Mouse (Mus musculus) MEL (cell line): ENCODE data around the gene Ccdc187. TPM values are rescaled to one million over a fixed set of nuclear protein-coding genes. Genes with fewer than 3 reads are reported as not detected.
A peak's percentile ranks its signal among the peaks of the same experiment; 100 is the strongest.

Experiments
- DNase-seq: peaks from one replicate; pipeline ENCODE4 v3.0.0; 2011; ENCODE audit warnings: low read depth, low spot score
- H3K27ac ChIP-seq: 2 replicates; pipeline ENCODE4 v1.5.1; 2012; ENCODE audit warnings: low read depth, mild to moderate bottlenecking, control low read depth, low read length, moderate library complexity; ENCODE audit not compliant: control insufficient read depth
- H3K27me3 ChIP-seq, 2 experiments: fragments of 150-350 bp in 1 of 2; sonication (generic) in 1 of 2; 2 replicates each; pipeline ENCODE4 v1.6.1; 2012; ENCODE audit warnings: low read length in 2 of 2, mild to moderate bottlenecking in 2 of 2, improper control_type of control experiment in 1 of 2, moderate library complexity in 1 of 2; ENCODE audit not compliant: insufficient read depth in 2 of 2, control insufficient read depth in 1 of 2
- H3K36me3 ChIP-seq, 2 experiments: 2 replicates each; pipeline ENCODE4 v1.6.1; 2012 to 2014; ENCODE audit warnings: low read length in 2 of 2, improper control_type of control experiment in 1 of 2, inconsistent platforms in 1 of 2, mild to moderate bottlenecking in 1 of 2; ENCODE audit not compliant: insufficient read depth in 2 of 2, control insufficient read depth in 1 of 2
- H3K4me1 ChIP-seq, 2 experiments: fragments of 150-350 bp in 1 of 2; sonication (generic) in 1 of 2; 2 replicates each; pipeline ENCODE4 v1.6.1; 2012; ENCODE audit warnings: low read length in 2 of 2, improper control_type of control experiment in 1 of 2, mild to moderate bottlenecking in 1 of 2; ENCODE audit not compliant: insufficient read depth in 2 of 2, control insufficient read depth in 1 of 2
- H3K4me3 ChIP-seq, 2 experiments: fragments of 150-350 bp in 1 of 2; sonication (generic) in 1 of 2; 2 replicates each; pipeline ENCODE4 v1.5.1; 2012; ENCODE audit warnings: low read depth in 2 of 2, low read length in 2 of 2, mild to moderate bottlenecking in 2 of 2, moderate library complexity in 2 of 2, control low read depth in 1 of 2, improper control_type of control experiment in 1 of 2; ENCODE audit not compliant: control insufficient read depth in 1 of 2, insufficient read depth in 1 of 2
- H3K79me2 ChIP-seq: 2 replicates; pipeline ENCODE4 v1.6.1; 2012; ENCODE audit warnings: mild to moderate bottlenecking, low read length, moderate library complexity; ENCODE audit not compliant: control insufficient read depth, poor library complexity, insufficient read depth
- H3K9ac ChIP-seq: 2 replicates; pipeline ENCODE4 v1.6.1; 2012; ENCODE audit warnings: low read depth, mild to moderate bottlenecking, control low read depth, low read length, moderate library complexity; ENCODE audit not compliant: control insufficient read depth, poor library complexity, severe bottlenecking
- H3K9me3 ChIP-seq: fragments of 150-350 bp; sonication (generic); replicated peaks from 2 replicates; pipeline ENCODE4 v1.6.1; 2012; ENCODE audit warnings: mild to moderate bottlenecking, low read length, improper control_type of control experiment, moderate library complexity; ENCODE audit not compliant: insufficient read depth
- BHLHE40 ChIP-seq: IDR thresholded peaks from 2 replicates; pipeline ENCODE4 v1.6.1; 2012; ENCODE audit warnings: low read depth, mild to moderate bottlenecking, inconsistent platforms, low read length, improper control_type of control experiment, borderline replicate concordance
- CHD1 ChIP-seq: IDR thresholded peaks from 2 replicates; pipeline ENCODE4 v1.6.1; 2012; ENCODE audit warnings: low read depth, mild to moderate bottlenecking, inconsistent platforms, low read length, improper control_type of control experiment
- CHD2 ChIP-seq: IDR thresholded peaks from 2 replicates; pipeline ENCODE4 v1.6.1; 2011; ENCODE audit warnings: low read length, improper control_type of control experiment
- CTCF ChIP-seq, 3 experiments: IDR thresholded peaks in 2 of 3; conservative IDR thresholded peaks in 1 of 3; 2 replicates each; pipeline ENCODE4 v1.5.1; 2011 to 2012; ENCODE audit warnings: low read length in 3 of 3, low read depth in 2 of 3, mild to moderate bottlenecking in 2 of 3, improper control_type of control experiment in 1 of 3, inconsistent platforms in 1 of 3, mixed read lengths in 1 of 3, moderate library complexity in 1 of 3; ENCODE audit not compliant: control insufficient read depth in 1 of 3, insufficient read depth in 1 of 3, poor library complexity in 1 of 3, severe bottlenecking in 1 of 3
- E2F4 ChIP-seq: IDR thresholded peaks from 2 replicates; pipeline ENCODE4 v1.6.1; 2011; ENCODE audit warnings: low read depth, low read length, improper control_type of control experiment, borderline replicate concordance
- ELF1 ChIP-seq: IDR thresholded peaks from 2 replicates; pipeline ENCODE4 v1.6.1; 2014; ENCODE audit warnings: low read depth, mild to moderate bottlenecking, inconsistent platforms, low read length, improper control_type of control experiment, moderate library complexity
- EP300 ChIP-seq, 2 experiments: IDR thresholded peaks; 2 replicates each; pipeline ENCODE4 v1.6.1; 2011; ENCODE audit warnings: improper control_type of control experiment in 2 of 2, low read length in 2 of 2, low read depth in 1 of 2, mild to moderate bottlenecking in 1 of 2
- ETS1 ChIP-seq: IDR thresholded peaks from 2 replicates; pipeline ENCODE4 v1.6.1; 2012; ENCODE audit warnings: low read depth, mild to moderate bottlenecking, inconsistent platforms, low read length, improper control_type of control experiment, moderate library complexity
- GABPA ChIP-seq: IDR thresholded peaks from 2 replicates; pipeline ENCODE4 v1.6.1; 2012; ENCODE audit warnings: low read depth, mild to moderate bottlenecking, inconsistent platforms, low read length, improper control_type of control experiment, moderate library complexity
- GATA1 ChIP-seq: IDR thresholded peaks from 2 replicates; pipeline ENCODE4 v1.6.1; 2011; ENCODE audit warnings: low read depth, low read length, improper control_type of control experiment
- HCFC1 ChIP-seq: IDR thresholded peaks from 2 replicates; pipeline ENCODE4 v1.6.1; 2012; ENCODE audit warnings: low read depth, mild to moderate bottlenecking, inconsistent platforms, low read length, improper control_type of control experiment, moderate library complexity
- MAFK ChIP-seq: IDR thresholded peaks from 2 replicates; pipeline ENCODE4 v1.6.1; 2011; ENCODE audit warnings: low read depth, mild to moderate bottlenecking, low read length, improper control_type of control experiment, borderline replicate concordance
- MAX ChIP-seq: IDR thresholded peaks from 2 replicates; pipeline ENCODE4 v1.6.1; 2011; ENCODE audit warnings: low read length, improper control_type of control experiment
- MAZ ChIP-seq: IDR thresholded peaks from 2 replicates; pipeline ENCODE4 v1.6.1; 2012; ENCODE audit warnings: low read depth, mild to moderate bottlenecking, inconsistent platforms, low read length, improper control_type of control experiment
- MEF2A ChIP-seq: IDR thresholded peaks from 2 replicates; pipeline ENCODE4 v1.6.1; 2014; ENCODE audit warnings: low read depth, mild to moderate bottlenecking, inconsistent platforms, low read length, improper control_type of control experiment; ENCODE audit not compliant: poor library complexity, insufficient replicate concordance, severe bottlenecking; ENCODE audit errors: extremely low read depth
- MXI1 ChIP-seq: IDR thresholded peaks from 2 replicates; pipeline ENCODE4 v1.6.1; 2011; ENCODE audit warnings: mild to moderate bottlenecking, low read depth, low read length, improper control_type of control experiment
- MYB ChIP-seq: IDR thresholded peaks from 2 replicates; pipeline ENCODE4 v1.6.1; 2011; ENCODE audit warnings: mild to moderate bottlenecking, low read depth, low read length, improper control_type of control experiment
- NELFE ChIP-seq: IDR thresholded peaks from 2 replicates; pipeline ENCODE4 v1.6.1; 2011; ENCODE audit warnings: low read depth, low read length, improper control_type of control experiment
- POLR2A ChIP-seq, 2 experiments: IDR thresholded peaks; 2 replicates each; pipeline ENCODE4 v1.6.1; 2011 to 2012; ENCODE audit warnings: low read length in 2 of 2, mild to moderate bottlenecking in 2 of 2, control low read depth in 1 of 2, improper control_type of control experiment in 1 of 2, low read depth in 1 of 2, moderate library complexity in 1 of 2; ENCODE audit not compliant: control insufficient read depth in 1 of 2, insufficient read depth in 1 of 2, poor library complexity in 1 of 2
- POLR2AphosphoS2 ChIP-seq: IDR thresholded peaks from 2 replicates; pipeline ENCODE4 v1.6.1; 2011; ENCODE audit warnings: low read length, improper control_type of control experiment
- POLR2AphosphoS5 ChIP-seq: IDR thresholded peaks from 2 replicates; pipeline ENCODE4 v1.6.1; 2012; ENCODE audit warnings: low read depth, borderline replicate concordance, mild to moderate bottlenecking, inconsistent platforms, low read length, moderate library complexity, mixed read lengths
- RAD21 ChIP-seq: IDR thresholded peaks from 2 replicates; pipeline ENCODE4 v1.6.1; 2011; ENCODE audit warnings: mild to moderate bottlenecking, low read depth, low read length, improper control_type of control experiment
- SIN3A ChIP-seq: IDR thresholded peaks from 2 replicates; pipeline ENCODE4 v1.6.1; 2012; ENCODE audit warnings: low read length, improper control_type of control experiment, inconsistent platforms
- TAL1 ChIP-seq: IDR thresholded peaks from 2 replicates; pipeline ENCODE4 v1.6.1; 2012; ENCODE audit warnings: mild to moderate bottlenecking, inconsistent platforms, low read length, moderate library complexity, mixed read lengths
- TBP ChIP-seq: IDR thresholded peaks from 2 replicates; pipeline ENCODE4 v1.8.0; 2011; ENCODE audit warnings: low read depth, low read length, improper control_type of control experiment
- TCF12 ChIP-seq: IDR thresholded peaks from 2 replicates; pipeline ENCODE4 v1.6.1; 2014; ENCODE audit warnings: low read depth, mild to moderate bottlenecking, inconsistent platforms, low read length, improper control_type of control experiment, moderate library complexity
- UBTF ChIP-seq: IDR thresholded peaks from 2 replicates; pipeline ENCODE4 v1.6.1; 2012; ENCODE audit warnings: low read depth, mild to moderate bottlenecking, inconsistent platforms, low read length, improper control_type of control experiment, moderate library complexity, borderline replicate concordance; ENCODE audit not compliant: insufficient read depth
- USF2 ChIP-seq, 2 experiments: IDR thresholded peaks; 2 replicates each; pipeline ENCODE4 v1.6.1; 2011 to 2012; ENCODE audit warnings: improper control_type of control experiment in 2 of 2, low read length in 2 of 2, borderline replicate concordance in 1 of 2, inconsistent platforms in 1 of 2, low read depth in 1 of 2, mild to moderate bottlenecking in 1 of 2; ENCODE audit not compliant: insufficient read depth in 1 of 2
- ZC3H11A ChIP-seq: IDR thresholded peaks from 2 replicates; pipeline ENCODE4 v1.6.1; 2012; ENCODE audit warnings: low read depth, mild to moderate bottlenecking, inconsistent platforms, low read length, improper control_type of control experiment
- ZKSCAN1 ChIP-seq: IDR thresholded peaks from 2 replicates; pipeline ENCODE4 v1.6.1; 2012; ENCODE audit warnings: low read depth, mild to moderate bottlenecking, inconsistent platforms, low read length, improper control_type of control experiment, moderate library complexity
- ZNF384 ChIP-seq: IDR thresholded peaks from 2 replicates; pipeline ENCODE4 v1.6.1; 2012; ENCODE audit warnings: low read depth, mild to moderate bottlenecking, inconsistent platforms, low read length, improper control_type of control experiment
- polyA plus RNA-seq, 2 experiments: library from polyadenylated mRNA; stranded (reverse) in 1 of 2; unstranded in 1 of 2; fragments of >175 nt in 1 of 2; fragments of >200 nt in 1 of 2; gene quantifications; 2 replicates each; pipeline versions ENCODE4 v1.2.1 to v1.2.4; 2012; ENCODE audit warnings: low replicate concordance in 2 of 2, low read depth in 1 of 2; ENCODE audit not compliant: insufficient read length in 2 of 2, insufficient read depth in 1 of 2, missing spikeins in 1 of 2
- total RNA-seq: library from RNA; depleted of rRNA; stranded (reverse); fragments of 300-350 nt; gene quantifications from 2 replicates; pipeline ENCODE4 v1.2.3, GENCODE M21; 2012

Gene Ccdc187
- total and polyA plus RNA-seq, 3 experiments, result not detected

GRCm38 (mm10) chr2:26234771-26235170 lies 59.6 kb downstream of the Ccdc187 start:
- peak; percentile 14 for DNase-seq
- no peak overlapping the region for H3K9ac ChIP-seq

DNA sequence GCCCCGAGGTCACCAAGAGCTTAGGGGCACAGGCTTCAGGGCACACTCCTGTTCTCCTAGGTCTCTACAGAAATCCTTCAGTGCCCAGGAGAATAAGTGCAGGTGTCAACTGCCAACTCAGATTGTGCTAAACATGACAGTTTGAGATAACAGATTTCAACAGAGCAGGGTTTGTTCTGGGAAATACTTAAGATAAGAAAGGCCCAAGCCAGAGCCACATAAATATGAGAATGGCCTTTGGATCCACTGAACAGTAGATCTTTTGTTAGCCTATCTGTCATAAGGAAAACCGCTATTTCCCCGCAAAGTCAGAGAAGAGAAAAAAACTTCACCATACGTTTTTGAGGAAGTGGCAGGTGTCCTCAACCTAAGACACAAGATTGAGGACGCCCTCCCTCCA lies 60.1 kb downstream of the Ccdc187 start:
- DNase-seq, result peak; percentile 50
- Histone ChIP-seq H3K4me1 (peaks cover 5 to 23% of the 10 kb centered on the region in 2 experiments; a peak in 3 of 4 replicates), H3K36me3 (peaks cover 0 to 24% of the 10 kb centered on the region in 2 experiments; a peak in 2 of 4 replicates)
- TF ChIP-seq RAD21 (no peak), ELF1 (no peak), UBTF (no peak), ZNF384 (peak; percentile 61), E2F4 (no peak), USF2 (IDR thresholded peaks at IDR 0.05; ENCODE audit: borderline replicate concordance in 1 of 2, insufficient read depth in 1 of 2, low read depth in 1 of 2, low read length in 2 of 2) (no peak), TAL1 (peak; percentile 56), MAX (no peak), ETS1 (peak; percentile 74), BHLHE40 (0 out of 2 replicates have a peak, but pooled peaks have one; percentile 37), HCFC1 (no peak), CHD1 (no peak), POLR2AphosphoS2 (no peak), GABPA (no peak), ZKSCAN1 (no peak), GATA1 (peak; percentile 74), EP300 (IDR thresholded peaks at IDR 0.05; ENCODE audit: low read depth in 1 of 2, low read length in 2 of 2) (peak; percentile 74 to 93), CTCF (IDR thresholded peaks at IDR 0.05 in 2 of 3, conservative IDR thresholded peaks at IDR 0.05 in 1 of 3; ENCODE audit: control insufficient read depth in 1 of 3, insufficient read depth in 1 of 3, low read depth in 2 of 3, low read length in 3 of 3, poor library complexity in 1 of 3, severe bottlenecking in 1 of 3) (no peak), CHD2 (no peak), TCF12 (peak; percentile 92), ZC3H11A (no peak), MEF2A (no peak), MAFK (0 out of 2 replicates have a peak, but pooled peaks have one; percentile 29), MYB (peak; percentile 80), MAZ (no peak), NELFE (no peak), MXI1 (peak; percentile 72; the same call in 1 of the 2 replicates), POLR2AphosphoS5 (no peak), POLR2A (IDR thresholded peaks at IDR 0.05; ENCODE audit: control insufficient read depth in 1 of 2, insufficient read depth in 1 of 2, low read depth in 1 of 2, low read length in 2 of 2, poor library complexity in 1 of 2) (no peak), TBP (no peak), SIN3A (peak; percentile 58; the same call in 1 of the 2 replicates)

More at GRCm38 (mm10) chr2:26234771-26235170, 59.6 kb downstream of the Ccdc187 start:
- Histone ChIP-seq H3K27ac (peak overlapping the region; percentile 37; the same call in 1 of the 2 replicates), H3K9me3 (no peaks in the 10 kb centered on the region), H3K36me3 (peaks cover 0 to 24% of the 10 kb centered on the region in 2 experiments; a peak in 2 of 4 replicates), H3K4me3 (no peak overlapping the region), H3K4me1 (peaks cover 5 to 23% of the 10 kb centered on the region in 2 experiments; a peak in 3 of 4 replicates), H3K79me2 (peaks cover 9% of the 10 kb centered on the region), H3K27me3 (no peaks in the 10 kb centered on the region)
- no peak for TF ChIP-seq MAFK

More for the DNA sequence above, 60.1 kb downstream of the Ccdc187 start:
- Histone ChIP-seq H3K27ac (no peak overlapping the region), H3K27me3 (no peaks in the 10 kb centered on the region), H3K4me3 (no peak overlapping the region), H3K9me3 (no peaks in the 10 kb centered on the region), H3K9ac (no peak overlapping the region), H3K79me2 (peaks cover 9% of the 10 kb centered on the region)
